In genomic region chr1:21539486-21539885, GRCm38 (mm10) we compare ENCODE assay signal across 27 mouse cellular contexts.
"Had no signal": no experiment of that assay in that cellular context is flagged by ENCODE, and none has a peak within 500 bp of the region (broad histone marks: within the 10 kb centered on the region; RNA-seq: fewer than 3 reads in every experiment).

No protein-coding gene starts in this region.

- H3K4me3 ChIP-seq: layer of hippocampus, adult 2 months; limb, embryonic 10.5 days; limb, embryonic 13.5 days; liver, embryonic 12.5 days; liver, embryonic 15.5 days; lung, embryonic 15.5 days; megakaryocyte, embryonic 14.5 days; midbrain, embryonic 10.5 days; midbrain, embryonic 13.5 days; myocyte; neural tube, embryonic 13.5 days had no signal

- H3K27ac ChIP-seq: kidney, postnatal 0 days; layer of hippocampus, adult 2 months; limb, embryonic 10.5 days; limb, embryonic 13.5 days; liver, embryonic 12.5 days; liver, embryonic 15.5 days; lung, embryonic 15.5 days; midbrain, embryonic 10.5 days; midbrain, embryonic 13.5 days; neural tube, embryonic 13.5 days had no signal

- ATAC-seq: intestine, postnatal 0 days; liver, embryonic 12.5 days; midbrain, embryonic 13.5 days; midbrain, embryonic 16.5 days had no signal

- DNase-seq: kidney, adult 2 months; kidney, postnatal 25 days; layer of hippocampus, adult 9-11 months; layer of hippocampus, postnatal 36 days; liver; lung, adult 18-20 months; lung, postnatal 10 days; lung, postnatal 36 days; retina, postnatal 1 day; right cerebral cortex, postnatal 14 days; thymus, adult 2 months; thymus, postnatal 14 days; thymus, postnatal 4 days had no signal
